Mouse (Mus musculus) G1E (cell line): ENCODE measurements around the gene Armc8. TPM values are rescaled to one million over a fixed set of nuclear protein-coding genes. Genes with fewer than 3 reads are reported as not detected.
"Not testable (repeated sequence)": the region's sequence is repeated elsewhere in the genome, so short reads cannot be mapped to it uniquely, and the experiment has no call there.

ENCODE experiments used
- ATAC-seq: 2 replicates; pipeline ENCODE4 v1.8.0; 2016; ENCODE audit warnings: mild to moderate bottlenecking; ENCODE audit not compliant: insufficient number of reproducible peaks, poor library complexity, low FRiP score, severe bottlenecking; ENCODE audit errors: extremely low read depth
- DNase-seq: peaks from one replicate; pipeline ENCODE4 v3.0.0; 2012; ENCODE audit warnings: low spot score
- H3K27me3 ChIP-seq: 2 replicates; pipeline ENCODE4 v1.6.1; 2012; ENCODE audit warnings: mild to moderate bottlenecking, low read length, inconsistent platforms; ENCODE audit not compliant: insufficient read depth
- H3K36me3 ChIP-seq: replicated peaks from 2 replicates; pipeline ENCODE3; 2012; ENCODE audit warnings: mild to moderate bottlenecking, inconsistent platforms
- H3K4me1 ChIP-seq: 2 replicates; pipeline ENCODE4 v1.6.1; 2012; ENCODE audit warnings: low read depth, low read length, inconsistent platforms, mixed read lengths; ENCODE audit not compliant: insufficient read depth
- H3K4me3 ChIP-seq: 2 replicates; pipeline ENCODE4 v1.5.1; 2012; ENCODE audit warnings: low read depth, mild to moderate bottlenecking, inconsistent platforms, low read length, moderate library complexity, mixed read lengths
- H3K9me3 ChIP-seq: replicated peaks from 2 replicates; pipeline ENCODE4 v1.6.1; 2012; ENCODE audit warnings: inconsistent platforms
- CTCF ChIP-seq: IDR thresholded peaks from 2 replicates; pipeline ENCODE4 v1.5.1; 2012; ENCODE audit warnings: low read depth, low read length, inconsistent platforms, mixed read lengths
- GATA1 ChIP-seq: IDR thresholded peaks from 2 replicates; pipeline ENCODE4 v1.6.1; 2012; ENCODE audit warnings: borderline replicate concordance, low read length, inconsistent platforms, mixed read lengths
- GATA2 ChIP-seq: IDR thresholded peaks from 2 replicates; pipeline ENCODE4 v1.6.1; 2012; ENCODE audit warnings: low read depth, low read length, inconsistent platforms, borderline replicate concordance
- POLR2AphosphoS5 ChIP-seq: IDR thresholded peaks from 2 replicates; pipeline ENCODE4 v1.6.1; 2012; ENCODE audit warnings: low read depth, low read length, inconsistent platforms; ENCODE audit not compliant: insufficient replicate concordance
- TAL1 ChIP-seq: conservative IDR thresholded peaks from 2 replicates; pipeline ENCODE4 v1.6.1; 2012; ENCODE audit warnings: low read depth, low read length, inconsistent platforms, mixed read lengths
- polyA plus RNA-seq: library from polyadenylated mRNA; stranded (reverse); fragments of >175 nt; gene quantifications from 2 replicates; pipeline ENCODE4 v1.2.3, GENCODE M21; 2012
- total RNA-seq, 2 experiments: library from RNA; stranded (forward) in 1 of 2; stranded (reverse) in 1 of 2; fragments of 200-1000 nt in 1 of 2; fragments of >200 nt in 1 of 2; fragmentation: Nextera tagmentation in 1 of 2; gene quantifications; 2 replicates each; pipeline ENCODE4 v1.2.3; 2014 to 2017

Gene Armc8
- total RNA-seq (2014; fragmentation: Nextera tagmentation) (27.8 and 36.5 TPM in 2 replicates), total RNA-seq (2017) (29.1 and 31.8 TPM in 2 replicates), polyA plus RNA-seq (2.4 and 3.6 TPM in 2 replicates)

DNA sequence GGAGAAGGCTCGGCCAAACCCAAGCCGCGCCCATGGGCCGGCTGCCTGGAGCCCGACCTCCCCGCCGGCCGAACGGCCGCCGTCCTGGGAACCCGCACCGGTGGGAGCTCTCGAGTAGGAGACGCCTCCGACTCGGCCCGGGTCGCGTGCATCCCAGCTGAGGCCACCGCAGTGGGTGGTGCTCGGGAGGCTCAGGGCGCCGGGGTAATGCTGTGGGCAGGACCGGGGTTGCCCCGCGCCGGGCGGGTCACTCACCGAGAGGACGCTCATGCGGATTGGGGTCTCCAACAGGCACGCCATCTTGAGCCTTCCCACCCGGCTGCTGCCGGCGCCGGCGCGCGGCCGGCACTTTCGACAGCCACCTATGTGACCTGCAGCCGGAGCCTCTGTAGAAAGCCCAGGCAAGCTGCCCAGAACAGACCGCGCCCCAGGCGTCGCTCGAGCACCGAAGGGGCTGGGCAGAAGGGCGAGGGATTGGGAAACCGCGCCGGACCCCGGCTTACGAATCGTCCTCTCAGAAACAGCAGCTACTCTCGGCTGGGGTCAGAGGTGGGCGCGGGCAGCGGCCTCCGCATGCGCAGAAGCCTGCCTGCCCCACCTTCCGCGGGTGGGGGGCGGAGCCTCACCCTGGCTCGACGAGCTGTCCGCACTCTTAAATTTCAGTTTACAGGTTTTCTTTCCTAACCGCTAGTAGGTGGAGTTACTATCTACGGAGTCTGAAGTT is at the start of gene Armc8:
Armc8 (minus strand) TSS at position 553 of the 724 bp plus-strand sequence.
- H3K4me1 ChIP-seq = peaks cover 17% of the 10 kb centered on the region
- H3K4me3 ChIP-seq = peak within 1 kb of the TSS; percentile 94
- ATAC-seq (peak; percentile 84), DNase-seq (peak; percentile 94)
- no peaks in the 10 kb centered on the region for H3K9me3 ChIP-seq
- H3K27me3 ChIP-seq = no peaks in the 10 kb centered on the region
- TF ChIP-seq GATA2 (no peak), CTCF (no peak), GATA1 (no peak), POLR2AphosphoS5 (no peak), TAL1 (no peak)
- peaks cover 5% of the 10 kb centered on the region for H3K36me3 ChIP-seq

DNA sequence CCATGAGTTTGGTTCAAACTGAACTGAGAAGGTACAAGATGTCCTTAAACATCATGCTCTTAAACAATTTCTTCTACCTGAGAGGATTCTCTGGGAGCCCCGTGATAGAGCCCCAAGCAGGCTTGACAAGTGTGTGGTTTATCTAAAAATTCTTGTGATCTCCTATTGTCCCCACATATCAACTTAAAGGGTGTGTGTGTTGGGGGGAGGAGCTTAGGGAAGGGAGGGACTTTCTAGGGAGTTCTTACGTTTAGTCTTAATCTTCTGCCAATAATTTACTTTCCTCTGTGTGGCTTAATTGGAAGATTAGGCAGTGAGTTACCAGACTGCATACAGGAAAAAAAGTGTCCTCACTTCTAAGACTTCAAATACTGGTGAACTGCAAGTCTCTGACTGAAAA is 43.5 kb upstream of the Armc8 start, which contains the start of gene A4gnt:
A4gnt (plus strand) TSS at position 301 of the 400 bp plus-strand sequence.
- Histone ChIP-seq H3K36me3 (no peaks in the 10 kb centered on the region), H3K27me3 (peaks cover 10% of the 10 kb centered on the region), H3K4me1 (no peaks in the 10 kb centered on the region), H3K4me3 (no peak within 1 kb of the TSS), H3K9me3 (no peaks in the 10 kb centered on the region)
- ATAC-seq = no peak
- no peak for DNase-seq
- TF ChIP-seq TAL1 (no peak), GATA1 (no peak), POLR2AphosphoS5 (no peak), CTCF (no peak), GATA2 (no peak)

DNA sequence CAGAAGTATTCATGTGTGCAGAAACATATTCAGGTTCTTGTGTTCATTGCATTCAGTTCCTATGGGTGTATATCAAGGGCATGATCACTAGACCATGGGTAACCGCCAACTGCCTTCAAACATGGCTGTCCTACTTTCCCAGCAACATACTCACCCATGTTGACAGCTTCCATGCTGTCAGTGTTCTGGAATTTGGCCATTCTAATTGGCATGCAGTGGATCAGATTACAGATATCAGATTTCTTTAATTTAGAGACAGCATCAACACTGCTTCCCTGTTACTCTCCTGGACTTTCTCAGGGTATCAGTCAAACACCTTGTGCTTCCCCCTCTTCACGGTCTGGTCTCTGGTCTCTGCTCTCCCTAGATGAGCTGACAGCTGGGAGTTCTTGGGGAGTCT is 34.9 kb upstream of the Armc8 start:
- DNase-seq = no peak
- ATAC-seq = no peak

DNA sequence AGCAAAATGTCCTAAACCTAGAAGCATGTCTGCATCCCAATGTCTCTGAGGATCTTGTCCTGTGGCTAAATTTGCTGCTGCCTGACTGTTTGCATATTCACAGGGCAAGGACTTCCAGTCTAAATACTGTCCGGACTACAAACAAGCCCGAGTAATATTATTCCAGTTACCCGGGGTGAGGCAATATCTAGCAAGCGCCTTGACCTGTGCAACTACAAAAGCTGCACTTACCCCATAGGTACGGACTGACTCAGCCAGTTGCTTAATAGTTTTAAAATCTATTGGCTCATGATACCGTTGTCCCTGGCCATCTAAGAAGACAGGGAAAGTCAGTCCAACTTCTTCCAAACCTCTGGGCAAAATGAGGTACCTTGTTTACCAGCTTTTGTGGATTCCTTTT is 30.4 kb upstream of the Armc8 start:
- H3K4me3 ChIP-seq, DNase-seq, H3K4me1 ChIP-seq, ATAC-seq, H3K36me3 ChIP-seq, H3K27me3 ChIP-seq, H3K9me3 ChIP-seq: not testable (repeated sequence)

More for the DNA sequence above, 34.9 kb upstream of the Armc8 start:
- Histone ChIP-seq H3K9me3 (no peaks in the 10 kb centered on the region), H3K27me3 (no peaks in the 10 kb centered on the region), H3K4me1 (no peaks in the 10 kb centered on the region), H3K36me3 (no peaks in the 10 kb centered on the region), H3K4me3 (no peak overlapping the region)
- no peak for TF ChIP-seq POLR2AphosphoS5
- TF ChIP-seq GATA2 = no peak
- no peak for TF ChIP-seq CTCF
- no peak for TF ChIP-seq GATA1
- TF ChIP-seq TAL1 = no peak

DNA sequence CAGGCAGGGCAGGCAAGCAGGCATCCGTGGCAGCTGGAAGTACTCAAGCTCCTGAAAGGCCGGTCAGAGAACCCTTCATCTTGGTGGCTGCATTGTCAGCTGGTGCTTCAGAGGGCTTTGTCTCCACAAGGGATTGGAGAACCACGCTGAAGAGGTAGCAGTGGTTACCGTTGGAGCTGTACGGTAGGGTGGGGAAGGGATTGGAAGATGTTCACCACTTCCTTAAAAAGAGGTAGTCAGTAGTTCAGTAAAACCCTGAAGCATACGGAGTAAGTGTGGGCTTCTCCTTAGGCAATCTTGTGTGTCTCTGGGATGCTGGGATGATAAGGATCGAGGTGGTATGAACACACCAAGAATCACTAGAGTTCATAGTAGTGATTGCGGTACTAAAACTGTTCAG is 22.4 kb upstream of the Armc8 start:
- H3K36me3 ChIP-seq = no peaks in the 10 kb centered on the region
- DNase-seq (no peak), ATAC-seq (no peak)
- no peak overlapping the region for H3K4me3 ChIP-seq
- peaks cover 3% of the 10 kb centered on the region for H3K9me3 ChIP-seq
- H3K4me1 ChIP-seq = no peaks in the 10 kb centered on the region
- TF ChIP-seq GATA2 (no peak), GATA1 (no peak)
- peaks cover 13% of the 10 kb centered on the region for H3K27me3 ChIP-seq

DNA sequence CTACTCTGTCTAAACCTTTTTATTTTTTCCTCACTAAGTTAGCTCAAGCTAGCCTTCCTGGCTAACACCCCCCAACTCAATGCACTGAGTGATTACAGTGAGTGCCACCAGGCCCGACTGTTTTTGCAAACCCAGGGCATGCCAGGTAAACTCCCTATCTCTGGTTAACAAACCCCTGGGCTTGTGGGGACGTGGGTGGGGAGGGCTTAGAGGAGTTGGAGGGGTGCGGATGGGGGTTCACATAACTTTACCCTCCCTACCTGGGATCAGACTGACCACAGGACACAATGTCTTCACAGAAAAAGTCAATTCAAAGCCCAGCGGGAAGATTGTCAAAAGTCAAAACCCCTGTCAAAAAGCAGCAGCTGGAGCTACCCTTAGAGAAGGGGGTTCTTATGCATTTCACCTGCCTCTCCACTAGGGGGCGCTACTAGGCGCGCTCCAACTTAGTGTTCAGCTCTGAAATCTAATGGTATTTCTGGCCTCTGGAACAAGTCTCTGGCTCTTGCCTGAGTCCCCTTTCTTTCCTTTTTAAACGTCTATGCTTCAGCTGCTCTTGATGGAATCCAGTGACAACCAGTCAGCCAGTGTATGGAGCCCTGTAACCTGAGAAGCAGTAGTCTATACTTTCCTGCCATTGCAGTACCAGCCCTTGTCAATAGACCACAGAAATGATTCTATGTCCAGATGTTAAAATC is 19.0 kb upstream of the Armc8 start:
- Histone ChIP-seq H3K27me3 (peaks cover 13% of the 10 kb centered on the region), H3K9me3 (no peaks in the 10 kb centered on the region), H3K4me1 (no peaks in the 10 kb centered on the region), H3K4me3 (no peak overlapping the region), H3K36me3 (peaks cover 28% of the 10 kb centered on the region)
- no peak for TF ChIP-seq POLR2AphosphoS5
- no peak for TF ChIP-seq TAL1
- TF ChIP-seq GATA2 = no peak
- TF ChIP-seq CTCF = peak; percentile 94
- no peak for TF ChIP-seq GATA1
- DNase-seq = peak; percentile 33
- peak; percentile 40 for ATAC-seq

DNA sequence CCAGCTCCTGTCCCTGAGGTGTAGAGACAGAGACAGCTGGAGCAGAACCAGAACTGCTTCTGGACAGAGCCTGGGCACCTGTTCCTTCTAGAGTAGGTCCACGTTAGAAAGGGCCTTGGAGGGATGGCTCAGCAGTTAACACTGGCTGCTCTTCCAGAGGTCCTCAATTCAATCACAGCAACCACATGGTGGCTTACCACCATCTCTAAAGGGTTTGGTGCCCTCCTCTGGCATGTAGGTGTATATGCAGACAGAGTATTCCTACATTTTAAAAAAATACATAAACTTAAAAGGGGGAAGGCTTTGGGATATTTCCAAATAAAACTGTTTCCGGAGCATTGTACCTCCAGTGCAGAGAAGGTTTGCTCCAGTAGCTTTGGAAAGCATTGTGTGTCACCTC is 12.0 kb upstream of the Armc8 start:
- TF ChIP-seq GATA1 (no peak), CTCF (no peak; the same call in 1 of the 2 replicates), POLR2AphosphoS5 (no peak), TAL1 (no peak)
- Histone ChIP-seq H3K4me1 (peaks cover 17% of the 10 kb centered on the region), H3K4me3 (no peak overlapping the region), H3K27me3 (no peaks in the 10 kb centered on the region), H3K9me3 (no peaks in the 10 kb centered on the region), H3K36me3 (peaks cover 75% of the 10 kb centered on the region)
- no peak for DNase-seq
- ATAC-seq = no peak
